Mouse (Mus musculus) cerebellum, adult (tissue): ENCODE data around the gene Lin9.
"Not testable (repeated sequence)": the region's sequence is repeated elsewhere in the genome, so short reads cannot be mapped to it uniquely, and the experiment has no call there.

Experiments used
- ATAC-seq: cut with Nextera tagmentation; 2 replicates; pipeline ENCODE4 v1.9.2; 2017; ENCODE audit warnings: mild to moderate bottlenecking, moderate library complexity, mixed read lengths; ENCODE audit not compliant: insufficient number of reproducible peaks, low FRiP score, low TSS enrichment

Gene Lin9

DNA sequence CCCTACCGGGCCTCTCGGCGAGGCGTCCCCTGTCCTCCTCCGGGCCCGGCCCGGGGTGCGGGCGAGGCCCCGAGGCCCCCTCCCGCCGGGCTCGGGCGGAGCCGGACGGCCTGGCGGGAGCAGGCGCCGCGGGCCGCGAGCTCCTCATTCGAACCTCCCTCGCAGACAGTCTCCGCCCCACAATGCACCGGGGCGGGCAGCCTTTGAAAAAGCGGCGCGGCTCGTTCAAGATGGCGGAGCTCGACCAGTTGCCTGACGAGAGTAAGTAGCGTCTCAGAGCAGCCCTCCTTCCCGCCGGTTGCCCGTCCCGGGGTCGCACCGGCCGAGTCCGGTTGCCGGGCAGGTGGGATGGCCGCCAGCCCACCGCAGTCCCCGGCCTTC is at the start of gene Lin9:
TSS of gene Lin9 (plus strand) at position 14 of the 381 bp plus-strand sequence.
- peak; percentile 90 for ATAC-seq

- no peak for ATAC-seq
Observed at GRCm38 (mm10) chr1:180600578-180600977, 40.4 kb upstream of the Lin9 start.

DNA sequence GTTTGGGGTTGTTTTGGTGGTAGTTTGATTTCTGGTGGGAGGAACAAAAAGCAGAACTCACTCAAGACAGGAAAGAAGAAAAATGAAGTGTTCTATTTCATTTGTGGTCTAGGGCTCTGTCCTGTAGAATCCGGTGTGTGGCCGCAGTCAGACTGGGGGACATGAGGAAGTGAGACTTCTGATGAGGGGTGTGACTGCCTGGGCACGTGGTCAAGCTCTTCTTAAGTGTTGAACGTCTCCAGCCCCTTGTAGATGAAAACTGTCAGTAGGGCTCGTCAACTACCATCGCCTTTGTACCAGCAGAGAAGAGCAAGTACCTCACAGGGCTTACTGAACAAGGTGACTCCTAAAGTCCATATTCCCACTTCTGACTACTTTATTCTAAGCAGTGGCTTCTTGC is 39.1 kb upstream of the Lin9 start:
- ATAC-seq, result no peak

DNA sequence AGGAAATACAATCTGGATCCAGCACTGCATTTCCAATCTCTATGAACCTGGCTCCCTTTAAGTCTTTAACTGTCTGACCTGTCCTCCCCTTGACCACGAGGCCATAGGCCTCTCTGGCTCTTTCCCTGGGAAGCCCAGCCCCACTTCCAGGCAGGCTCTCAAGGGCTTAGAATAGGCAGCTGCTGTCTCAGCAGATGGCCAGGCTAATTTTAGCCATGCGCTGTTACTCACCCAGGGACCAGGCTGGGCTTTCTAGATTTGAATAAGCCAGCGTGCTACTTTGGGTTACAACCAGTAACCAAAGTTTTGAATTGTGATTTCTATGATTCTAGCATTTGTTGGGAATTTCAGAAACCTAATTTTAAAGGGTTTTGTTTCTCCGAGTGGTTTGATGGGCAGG is 36.4 kb upstream of the Lin9 start:
- ATAC-seq, result peak; percentile 97

- ATAC-seq, result no peak
Observed at GRCm38 (mm10) chr1:180606106-180606505, 34.8 kb upstream of the Lin9 start.

- no peak for ATAC-seq
Observed at GRCm38 (mm10) chr1:180606796-180607577, 34.0 kb upstream of the Lin9 start.

DNA sequence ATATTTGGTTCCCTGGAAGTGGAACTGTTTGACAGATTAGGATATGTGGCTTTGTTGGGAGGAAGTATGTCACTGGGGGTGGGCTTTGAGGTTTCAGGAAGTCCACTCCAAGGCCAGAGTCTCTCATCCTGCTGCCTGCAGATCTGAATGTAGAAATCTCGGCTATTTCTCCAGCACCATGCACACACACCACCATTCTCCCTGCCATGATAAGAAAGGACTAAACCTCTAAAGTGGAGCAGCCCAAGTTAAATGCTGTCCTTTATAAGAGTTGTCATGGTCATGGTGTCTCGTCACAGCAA is 33.4 kb upstream of the Lin9 start:
- ATAC-seq, result no peak

DNA sequence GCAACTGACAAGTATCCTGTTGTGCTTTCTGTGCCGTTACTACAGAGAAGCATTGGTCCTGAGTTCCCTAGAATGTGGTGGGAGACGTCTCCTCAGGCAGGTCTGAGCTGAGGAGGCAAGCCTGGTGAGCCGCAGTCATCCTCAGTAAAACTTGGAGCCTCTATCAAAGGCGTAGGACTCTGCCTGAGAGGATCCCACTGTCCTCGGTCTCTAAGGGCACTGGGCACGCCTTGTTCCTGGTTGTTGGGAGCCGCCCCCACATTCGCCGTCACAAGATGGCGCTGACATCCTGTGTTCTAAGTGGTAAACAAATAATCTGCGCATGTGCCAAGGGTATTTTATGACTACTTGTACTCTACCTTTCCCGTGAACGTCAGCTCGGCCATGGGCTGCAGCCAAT is 29.1 kb upstream of the Lin9 start:
- not testable (repeated sequence) for ATAC-seq

DNA sequence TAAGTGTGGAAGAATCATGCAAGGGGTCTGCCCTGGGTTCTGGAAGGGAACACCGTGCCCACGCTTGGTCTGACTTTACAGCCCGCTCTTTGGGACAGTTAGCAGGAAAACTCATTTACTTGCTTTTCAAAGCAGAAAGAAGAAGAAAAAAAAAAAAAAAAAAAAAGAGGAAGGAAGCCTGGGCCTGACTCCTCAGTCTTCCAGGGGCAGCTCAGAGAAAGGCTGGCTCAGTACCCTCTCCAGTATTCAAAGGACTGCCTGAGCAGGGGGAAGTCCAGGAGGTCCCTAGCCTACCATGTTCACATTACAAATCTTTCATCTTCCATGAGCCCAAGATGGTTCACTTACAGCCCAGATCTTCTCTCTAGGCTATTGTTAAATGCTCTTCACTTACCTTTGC is 24.2 kb upstream of the Lin9 start:
- ATAC-seq, result no peak

DNA sequence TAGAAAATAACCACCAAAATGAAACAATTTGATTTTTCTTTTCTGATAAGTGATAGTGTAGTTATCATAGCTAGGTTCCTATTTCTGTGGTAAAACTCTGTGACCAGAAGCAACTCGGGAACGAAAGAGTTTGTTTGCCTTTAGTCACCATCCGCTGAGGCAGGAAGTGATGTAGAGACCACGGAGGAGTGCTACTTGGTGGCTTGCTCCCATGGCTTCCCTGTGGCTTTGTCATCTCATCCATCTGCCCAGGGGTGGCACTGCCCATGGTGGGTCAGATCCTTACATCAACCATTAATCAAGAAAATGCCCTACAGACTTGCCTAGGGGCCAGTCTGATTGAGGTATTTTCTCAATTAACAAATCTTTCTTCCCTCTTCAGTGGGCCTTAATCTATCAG is 18.6 kb upstream of the Lin9 start:
- no peak for ATAC-seq

GRCm38 (mm10) chr1:180623911-180624310 is 17.0 kb upstream of the Lin9 start:
- no peak for ATAC-seq

DNA sequence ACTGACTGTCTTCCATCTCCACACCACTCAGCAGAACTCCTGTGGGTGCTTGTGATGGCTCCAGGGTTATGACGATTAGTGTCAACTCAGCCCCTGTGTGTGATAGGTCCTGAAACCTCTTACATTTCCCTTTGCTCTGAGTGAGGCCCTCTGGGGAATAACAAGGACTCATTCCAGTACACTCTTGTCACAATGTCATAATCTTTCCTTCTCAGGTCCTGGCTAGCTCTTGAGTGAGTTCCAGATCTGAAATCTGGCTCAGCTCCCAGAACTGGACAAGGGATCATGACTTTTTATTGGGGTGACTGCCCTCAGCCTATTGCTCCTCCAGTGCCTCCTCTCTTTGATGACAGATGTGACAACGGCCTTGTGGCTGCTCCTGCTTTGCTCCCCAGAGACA is 14.8 kb upstream of the Lin9 start:
- ATAC-seq, result no peak

GRCm38 (mm10) chr1:180637796-180638195 is 3.2 kb upstream of the Lin9 start:
- ATAC-seq, result not testable (repeated sequence)

GRCm38 (mm10) chr1:180639416-180640401 is 1.2 kb upstream of the Lin9 start:
- no peak for ATAC-seq

GRCm38 (mm10) chr1:180640605-180641125 is 285 bp upstream of the Lin9 start:
- peak; percentile 62 for ATAC-seq

- peak; percentile 42 for ATAC-seq
Observed at GRCm38 (mm10) chr1:180641518-180642227, 723 bp downstream of the Lin9 start.

GRCm38 (mm10) chr1:180642228-180642564 is 1.2 kb downstream of the Lin9 start:
- no peak for ATAC-seq

DNA sequence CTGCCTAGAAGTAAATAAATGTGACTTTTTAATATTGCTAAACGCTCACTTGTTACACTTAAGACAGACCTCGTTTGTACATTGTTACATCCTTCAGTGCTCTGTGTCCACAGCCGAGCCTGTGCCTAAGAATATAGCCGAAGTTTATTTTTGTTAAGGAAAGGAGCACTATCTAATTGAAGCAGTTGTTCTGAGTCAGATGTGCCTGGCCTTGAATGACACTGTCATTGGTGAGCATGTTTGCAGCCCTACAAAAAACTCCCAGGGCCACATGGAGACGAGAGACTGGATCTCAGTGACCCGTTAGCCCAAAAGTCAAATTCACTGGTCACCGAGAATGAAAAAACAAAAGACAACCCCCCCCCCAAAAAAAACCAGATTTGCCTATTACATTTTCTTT is 50.3 kb downstream of the Lin9 start:
- ATAC-seq, result no peak

GRCm38 (mm10) chr1:180696626-180697352 is 55.8 kb downstream of the Lin9 start, which contains the start of gene Mixl1:
Gene Mixl1 (minus strand): TSS chr1:180697034.
- ATAC-seq, result no peak

DNA sequence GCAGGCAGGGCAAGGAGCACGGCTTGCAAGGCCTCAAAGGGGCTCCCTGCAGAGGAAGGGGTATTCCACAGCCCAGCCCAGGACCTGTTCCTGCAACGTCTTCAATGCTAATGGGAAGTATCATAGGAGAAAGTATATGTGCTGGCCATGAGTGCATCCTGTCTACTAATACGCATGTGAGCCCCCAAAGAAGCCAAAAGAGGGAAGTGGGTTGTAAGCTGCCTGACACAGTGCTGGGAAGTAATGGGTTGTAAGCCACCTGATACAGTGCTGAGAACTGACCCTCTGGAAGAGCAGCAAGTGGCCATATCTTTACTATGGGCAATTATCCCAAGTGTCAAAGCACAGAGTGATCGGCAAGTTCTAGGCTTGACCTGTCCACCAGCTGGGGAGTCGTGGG is 57.1 kb downstream of the Lin9 start:
- no peak for ATAC-seq
